Mouse (Mus musculus) MEL (cell line): Measurements from ENCODE around the gene A730061H03Rik. TPM values are rescaled to one million over a fixed set of nuclear protein-coding genes. Genes with fewer than 3 reads are reported as not detected.

Experiments used
- DNase-seq: peaks from one replicate; pipeline ENCODE4 v3.0.0; 2011; ENCODE audit warnings: low read depth, low spot score
- H3K27ac ChIP-seq: 2 replicates; pipeline ENCODE4 v1.5.1; 2012; ENCODE audit warnings: low read depth, mild to moderate bottlenecking, control low read depth, low read length, moderate library complexity; ENCODE audit not compliant: control insufficient read depth
- H3K27me3 ChIP-seq, 2 experiments: fragments of 150-350 bp in 1 of 2; sonication (generic) in 1 of 2; 2 replicates each; pipeline ENCODE4 v1.6.1; 2012; ENCODE audit warnings: low read length in 2 of 2, mild to moderate bottlenecking in 2 of 2, improper control_type of control experiment in 1 of 2, moderate library complexity in 1 of 2; ENCODE audit not compliant: insufficient read depth in 2 of 2, control insufficient read depth in 1 of 2
- H3K36me3 ChIP-seq, 2 experiments: 2 replicates each; pipeline ENCODE4 v1.6.1; 2012 to 2014; ENCODE audit warnings: low read length in 2 of 2, improper control_type of control experiment in 1 of 2, inconsistent platforms in 1 of 2, mild to moderate bottlenecking in 1 of 2; ENCODE audit not compliant: insufficient read depth in 2 of 2, control insufficient read depth in 1 of 2
- H3K4me1 ChIP-seq, 2 experiments: fragments of 150-350 bp in 1 of 2; sonication (generic) in 1 of 2; 2 replicates each; pipeline ENCODE4 v1.6.1; 2012; ENCODE audit warnings: low read length in 2 of 2, improper control_type of control experiment in 1 of 2, mild to moderate bottlenecking in 1 of 2; ENCODE audit not compliant: insufficient read depth in 2 of 2, control insufficient read depth in 1 of 2
- H3K4me3 ChIP-seq, 2 experiments: fragments of 150-350 bp in 1 of 2; sonication (generic) in 1 of 2; 2 replicates each; pipeline ENCODE4 v1.5.1; 2012; ENCODE audit warnings: low read depth in 2 of 2, low read length in 2 of 2, mild to moderate bottlenecking in 2 of 2, moderate library complexity in 2 of 2, control low read depth in 1 of 2, improper control_type of control experiment in 1 of 2; ENCODE audit not compliant: control insufficient read depth in 1 of 2, insufficient read depth in 1 of 2
- H3K79me2 ChIP-seq: 2 replicates; pipeline ENCODE4 v1.6.1; 2012; ENCODE audit warnings: mild to moderate bottlenecking, low read length, moderate library complexity; ENCODE audit not compliant: control insufficient read depth, poor library complexity, insufficient read depth
- H3K9ac ChIP-seq: 2 replicates; pipeline ENCODE4 v1.6.1; 2012; ENCODE audit warnings: low read depth, mild to moderate bottlenecking, control low read depth, low read length, moderate library complexity; ENCODE audit not compliant: control insufficient read depth, poor library complexity, severe bottlenecking
- H3K9me3 ChIP-seq: fragments of 150-350 bp; sonication (generic); replicated peaks from 2 replicates; pipeline ENCODE4 v1.6.1; 2012; ENCODE audit warnings: mild to moderate bottlenecking, low read length, improper control_type of control experiment, moderate library complexity; ENCODE audit not compliant: insufficient read depth
- BHLHE40 ChIP-seq: IDR thresholded peaks from 2 replicates; pipeline ENCODE4 v1.6.1; 2012; ENCODE audit warnings: low read depth, mild to moderate bottlenecking, inconsistent platforms, low read length, improper control_type of control experiment, borderline replicate concordance
- CHD2 ChIP-seq: IDR thresholded peaks from 2 replicates; pipeline ENCODE4 v1.6.1; 2011; ENCODE audit warnings: low read length, improper control_type of control experiment
- CTCF ChIP-seq, 3 experiments: IDR thresholded peaks in 2 of 3; conservative IDR thresholded peaks in 1 of 3; 2 replicates each; pipeline ENCODE4 v1.5.1; 2011 to 2012; ENCODE audit warnings: low read length in 3 of 3, low read depth in 2 of 3, mild to moderate bottlenecking in 2 of 3, improper control_type of control experiment in 1 of 3, inconsistent platforms in 1 of 3, mixed read lengths in 1 of 3, moderate library complexity in 1 of 3; ENCODE audit not compliant: control insufficient read depth in 1 of 3, insufficient read depth in 1 of 3, poor library complexity in 1 of 3, severe bottlenecking in 1 of 3
- E2F4 ChIP-seq: IDR thresholded peaks from 2 replicates; pipeline ENCODE4 v1.6.1; 2011; ENCODE audit warnings: low read depth, low read length, improper control_type of control experiment, borderline replicate concordance
- ELF1 ChIP-seq: IDR thresholded peaks from 2 replicates; pipeline ENCODE4 v1.6.1; 2014; ENCODE audit warnings: low read depth, mild to moderate bottlenecking, inconsistent platforms, low read length, improper control_type of control experiment, moderate library complexity
- ETS1 ChIP-seq: IDR thresholded peaks from 2 replicates; pipeline ENCODE4 v1.6.1; 2012; ENCODE audit warnings: low read depth, mild to moderate bottlenecking, inconsistent platforms, low read length, improper control_type of control experiment, moderate library complexity
- JUND ChIP-seq: IDR thresholded peaks from 2 replicates; pipeline ENCODE4 v1.6.1; 2011; ENCODE audit warnings: low read depth, mild to moderate bottlenecking, improper control_type of control experiment, low read length
- MAFK ChIP-seq: IDR thresholded peaks from 2 replicates; pipeline ENCODE4 v1.6.1; 2011; ENCODE audit warnings: low read depth, mild to moderate bottlenecking, low read length, improper control_type of control experiment, borderline replicate concordance
- MAZ ChIP-seq: IDR thresholded peaks from 2 replicates; pipeline ENCODE4 v1.6.1; 2012; ENCODE audit warnings: low read depth, mild to moderate bottlenecking, inconsistent platforms, low read length, improper control_type of control experiment
- MEF2A ChIP-seq: IDR thresholded peaks from 2 replicates; pipeline ENCODE4 v1.6.1; 2014; ENCODE audit warnings: low read depth, mild to moderate bottlenecking, inconsistent platforms, low read length, improper control_type of control experiment; ENCODE audit not compliant: poor library complexity, insufficient replicate concordance, severe bottlenecking; ENCODE audit errors: extremely low read depth
- MYC ChIP-seq: IDR thresholded peaks from 2 replicates; pipeline ENCODE4 v1.6.1; 2011; ENCODE audit warnings: low read depth, mild to moderate bottlenecking, low read length, improper control_type of control experiment, moderate library complexity
- RCOR1 ChIP-seq: IDR thresholded peaks from 2 replicates; pipeline ENCODE4 v1.6.1; 2012; ENCODE audit warnings: low read depth, mild to moderate bottlenecking, inconsistent platforms, low read length, improper control_type of control experiment
- SMC3 ChIP-seq: IDR thresholded peaks from 2 replicates; pipeline ENCODE4 v1.6.1; 2011; ENCODE audit warnings: low read depth, low read length, improper control_type of control experiment
- TBP ChIP-seq: IDR thresholded peaks from 2 replicates; pipeline ENCODE4 v1.8.0; 2011; ENCODE audit warnings: low read depth, low read length, improper control_type of control experiment
- USF2 ChIP-seq, 2 experiments: IDR thresholded peaks; 2 replicates each; pipeline ENCODE4 v1.6.1; 2011 to 2012; ENCODE audit warnings: improper control_type of control experiment in 2 of 2, low read length in 2 of 2, borderline replicate concordance in 1 of 2, inconsistent platforms in 1 of 2, low read depth in 1 of 2, mild to moderate bottlenecking in 1 of 2; ENCODE audit not compliant: insufficient read depth in 1 of 2
- ZMIZ1 ChIP-seq: IDR thresholded peaks from 2 replicates; pipeline ENCODE4 v1.6.1; 2012; ENCODE audit warnings: low read depth, mild to moderate bottlenecking, inconsistent platforms, low read length, improper control_type of control experiment, moderate library complexity
- ZNF384 ChIP-seq: IDR thresholded peaks from 2 replicates; pipeline ENCODE4 v1.6.1; 2012; ENCODE audit warnings: low read depth, mild to moderate bottlenecking, inconsistent platforms, low read length, improper control_type of control experiment
- polyA plus RNA-seq, 2 experiments: library from polyadenylated mRNA; stranded (reverse) in 1 of 2; unstranded in 1 of 2; fragments of >175 nt in 1 of 2; fragments of >200 nt in 1 of 2; gene quantifications; 2 replicates each; pipeline versions ENCODE4 v1.2.1 to v1.2.4; 2012; ENCODE audit warnings: low replicate concordance in 2 of 2, low read depth in 1 of 2; ENCODE audit not compliant: insufficient read length in 2 of 2, insufficient read depth in 1 of 2, missing spikeins in 1 of 2
- total RNA-seq: library from RNA; depleted of rRNA; stranded (reverse); fragments of 300-350 nt; gene quantifications from 2 replicates; pipeline ENCODE4 v1.2.3, GENCODE M21; 2012

The A730061H03Rik gene
- total and polyA plus RNA-seq, 3 experiments, result 0.73 to 0.86 TPM; not detected in 1

DNA sequence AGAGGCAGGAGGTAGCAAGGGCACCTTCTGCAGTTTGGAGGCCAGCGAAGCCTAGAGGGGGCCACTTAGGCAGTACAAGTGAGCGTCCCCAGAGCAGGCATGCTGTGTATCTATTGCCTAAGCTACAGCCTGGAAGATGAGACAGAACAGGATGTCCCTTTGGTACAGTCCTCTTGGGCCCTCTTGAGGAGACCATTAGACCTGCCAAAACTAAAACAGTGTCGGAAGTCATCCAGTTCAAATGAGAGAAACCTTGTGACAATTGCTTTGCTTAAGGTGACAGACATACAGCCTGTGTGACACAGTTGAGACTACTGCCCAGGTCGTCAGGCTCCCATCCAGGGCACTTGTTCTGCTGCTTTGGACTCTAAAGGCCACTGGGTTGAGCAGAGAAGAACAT is 40.6 kb downstream of the A730061H03Rik start:
- H3K9ac ChIP-seq, result no peak overlapping the region
- no peaks in the 10 kb centered on the region for H3K36me3 ChIP-seq
- DNase-seq, result no peak
- H3K27me3 ChIP-seq, result peaks cover 11 to 17% of the 10 kb centered on the region in 2 experiments
- H3K79me2 ChIP-seq, result no peaks in the 10 kb centered on the region
- no peak overlapping the region for H3K27ac ChIP-seq
- H3K4me1 ChIP-seq, result no peaks in the 10 kb centered on the region
- H3K9me3 ChIP-seq, result no peaks in the 10 kb centered on the region
- H3K4me3 ChIP-seq, result no peak overlapping the region
- TF ChIP-seq MEF2A (no peak), JUND (no peak), MAFK (no peak), BHLHE40 (no peak), E2F4 (no peak), USF2 (IDR thresholded peaks at IDR 0.05; ENCODE audit: borderline replicate concordance in 1 of 2, insufficient read depth in 1 of 2, low read depth in 1 of 2, low read length in 2 of 2) (no peak), ELF1 (no peak), ZMIZ1 (no peak), ZNF384 (no peak), RCOR1 (no peak), TBP (no peak), MAZ (no peak)

- no peak overlapping the region for H3K27ac ChIP-seq
- no peaks in the 10 kb centered on the region for H3K79me2 ChIP-seq
- no peak overlapping the region for H3K4me3 ChIP-seq
- no peaks in the 10 kb centered on the region for H3K9me3 ChIP-seq
- no peaks in the 10 kb centered on the region for H3K36me3 ChIP-seq
- H3K27me3 ChIP-seq, result peaks cover 11 to 17% of the 10 kb centered on the region in 2 experiments
- no peak for DNase-seq
- no peaks in the 10 kb centered on the region for H3K4me1 ChIP-seq
- TF ChIP-seq CTCF (IDR thresholded peaks at IDR 0.05 in 2 of 3, conservative IDR thresholded peaks at IDR 0.05 in 1 of 3; ENCODE audit: control insufficient read depth in 1 of 3, insufficient read depth in 1 of 3, low read depth in 2 of 3, low read length in 3 of 3, poor library complexity in 1 of 3, severe bottlenecking in 1 of 3) (no peak), SMC3 (no peak), ETS1 (no peak), MYC (no peak), CHD2 (no peak)
- no peak overlapping the region for H3K9ac ChIP-seq
These were observed 41.3 kb downstream of the A730061H03Rik start for GRCm38 (mm10) chr14:55518897-55519296.
